Mouse (Mus musculus): ENCODE measurements around the gene Gabarap.

DNA sequence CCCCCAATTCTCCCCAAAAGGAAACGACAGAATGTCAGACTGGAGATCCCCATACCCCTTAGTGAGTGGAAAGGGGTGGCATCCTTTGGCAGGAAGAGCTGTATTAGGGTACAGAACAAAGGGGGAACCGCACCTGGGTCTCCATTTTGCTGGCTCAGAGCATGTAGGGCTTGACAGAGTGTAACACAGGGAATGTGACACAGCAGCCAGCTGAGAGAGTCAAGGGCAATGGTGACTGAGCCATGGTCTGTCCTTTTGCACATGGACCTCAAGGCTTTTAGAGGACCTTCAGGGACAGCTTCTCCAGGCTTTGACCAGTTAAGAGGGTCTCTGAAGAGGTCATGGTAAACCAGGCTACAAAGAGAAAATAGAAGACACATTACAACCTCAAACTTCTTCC, 16.0 kb upstream of the Gabarap start:
- TF ChIP-seq CTCF (IDR thresholded peaks at IDR 0.05; ENCODE audit: insufficient read depth, low read depth, low read length) (no peak), POLR2A (IDR thresholded peaks at IDR 0.05; ENCODE audit: insufficient read depth, low read depth, low read length) (no peak)

Measured in olfactory bulb, adult 2 months (tissue).